Mouse (Mus musculus) lung, adult 2 months (tissue): ENCODE measurements around the gene Slc22a8.

Experiments used
- CTCF ChIP-seq: fragments of 200-500 bp; IDR thresholded peaks from 2 replicates; pipeline ENCODE4 v1.5.1; 2011; ENCODE audit warnings: mild to moderate bottlenecking, low read length, control low read depth; ENCODE audit not compliant: insufficient read depth
- POLR2A ChIP-seq: fragments of 200-500 bp; IDR thresholded peaks from 2 replicates; pipeline ENCODE4 v1.6.1; 2011; ENCODE audit warnings: low read depth, mild to moderate bottlenecking, control low read depth, low read length, borderline replicate concordance; ENCODE audit errors: extremely low read depth

DNA sequence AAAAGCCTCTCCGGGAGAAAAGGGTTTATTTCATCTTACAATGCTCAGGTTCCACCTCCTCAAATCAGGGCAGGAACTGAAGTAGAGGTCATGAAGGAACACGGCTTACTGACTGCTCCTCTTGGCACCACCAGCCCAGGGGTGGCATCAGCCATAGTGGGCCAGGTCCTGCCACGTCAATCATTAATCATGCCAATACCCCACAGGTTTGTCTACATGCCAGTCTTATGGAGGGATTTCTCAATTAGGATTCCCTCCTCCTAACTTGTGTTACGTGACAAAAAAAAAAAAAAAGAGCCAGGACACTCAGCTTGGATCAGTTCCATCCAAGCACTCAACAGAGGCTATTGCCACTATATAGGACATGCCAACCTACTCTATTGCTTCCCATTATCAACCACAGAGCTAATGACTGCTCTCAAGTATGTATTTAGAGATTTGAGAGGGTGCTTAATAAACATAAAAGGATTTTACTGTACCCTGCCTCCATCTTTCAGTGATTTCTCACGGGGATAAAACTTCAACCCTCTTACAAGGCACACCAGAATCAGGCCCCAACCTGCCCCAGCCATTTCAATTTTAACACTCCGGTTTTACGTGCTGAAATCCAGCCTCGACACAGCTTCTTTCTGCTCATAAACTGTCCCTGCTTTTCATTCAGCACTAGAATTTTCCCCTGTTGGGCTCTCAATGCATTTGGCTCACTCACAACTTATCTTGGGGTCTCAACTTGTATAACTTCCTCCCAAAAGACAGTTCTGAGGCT, 20.5 kb downstream of the Slc22a8 start:
- TF ChIP-seq CTCF: no peak
- no peak for TF ChIP-seq POLR2A
